Mouse (Mus musculus): ENCODE data around the gene Maml3. TPM values are rescaled to one million over a fixed set of nuclear protein-coding genes. Genes with fewer than 3 reads are reported as not detected.

Maml3 gene
- polyA plus RNA-seq, 1 experiment from 2014 or later = 8.2 TPM

GRCm38 (mm10) chr3:51841598-51841997, 263.3 kb downstream of the Maml3 start:
- H3K4me2 ChIP-seq = no peak overlapping the region
- no peaks in the 10 kb centered on the region for H3K36me3 ChIP-seq
- H3K27ac ChIP-seq = peak overlapping the region; percentile 69
- H3K4me1 ChIP-seq (replicated peaks) = peaks cover 17% of the 10 kb centered on the region
- no peak overlapping the region for H3K9ac ChIP-seq
- H3K4me3 ChIP-seq = no peak overlapping the region
- no peaks in the 10 kb centered on the region for H3K9me3 ChIP-seq
- H3K27me3 ChIP-seq = no peaks in the 10 kb centered on the region
- no peak; the same call in 1 of the 2 replicates for ATAC-seq (ENCODE audit: low FRiP score)
- 53% methylated on average over 12 of the region's 12 CpGs for WGBS

- no peak overlapping the region for H3K4me2 ChIP-seq
Measured at GRCm38 (mm10) chr3:51841177-51841576, 263.7 kb downstream of the Maml3 start.

GRCm38 (mm10) chr3:51840095-51840805, 264.6 kb downstream of the Maml3 start:
- no peak overlapping the region for H3K9ac ChIP-seq
- H3K27ac ChIP-seq = no peak overlapping the region
- H3K27me3 ChIP-seq = no peaks in the 10 kb centered on the region
- no peaks in the 10 kb centered on the region for H3K9me3 ChIP-seq
- no peaks in the 10 kb centered on the region for H3K36me3 ChIP-seq
- H3K4me1 ChIP-seq (replicated peaks) = peaks cover 17% of the 10 kb centered on the region
- ATAC-seq (ENCODE audit: low FRiP score) = no peak
- H3K4me2 ChIP-seq = no peak overlapping the region
- H3K4me3 ChIP-seq = no peak overlapping the region
- WGBS = 90% methylated on average over 13 of the region's 13 CpGs

More at GRCm38 (mm10) chr3:51841177-51841576, 263.7 kb downstream of the Maml3 start:
- Histone ChIP-seq H3K4me1 (replicated peaks) (peaks cover 17% of the 10 kb centered on the region), H3K27me3 (no peaks in the 10 kb centered on the region), H3K9me3 (no peaks in the 10 kb centered on the region), H3K36me3 (no peaks in the 10 kb centered on the region), H3K4me3 (no peak overlapping the region), H3K9ac (no peak overlapping the region), H3K27ac (peak overlapping the region; percentile 69)
- ATAC-seq (ENCODE audit: low FRiP score) = peak; percentile 30; the same call in 1 of the 2 replicates
- WGBS = 63% methylated on average over 6 of the region's 6 CpGs

GRCm38 (mm10) chr3:51839353-51839715, 265.5 kb downstream of the Maml3 start:
- H3K9me3 ChIP-seq = no peaks in the 10 kb centered on the region
- 78% methylated on average over 5 of the region's 5 CpGs for WGBS
- H3K4me3 ChIP-seq = no peak overlapping the region
- H3K9ac ChIP-seq = no peak overlapping the region
- ATAC-seq (ENCODE audit: low FRiP score) = no peak
- H3K4me1 ChIP-seq (replicated peaks) = peaks cover 17% of the 10 kb centered on the region
- no peaks in the 10 kb centered on the region for H3K27me3 ChIP-seq
- H3K4me2 ChIP-seq = no peak overlapping the region
- no peak overlapping the region; the same call in 1 of the 2 replicates for H3K27ac ChIP-seq
- no peaks in the 10 kb centered on the region for H3K36me3 ChIP-seq

- Histone ChIP-seq H3K9ac (no peak overlapping the region), H3K4me3 (no peak overlapping the region), H3K27me3 (no peaks in the 10 kb centered on the region), H3K27ac (peak overlapping the region; percentile 42; the same call in 1 of the 2 replicates), H3K9me3 (no peaks in the 10 kb centered on the region), H3K4me2 (no peak overlapping the region), H3K36me3 (no peaks in the 10 kb centered on the region), H3K4me1 (replicated peaks) (peaks cover 17% of the 10 kb centered on the region)
- no peak for ATAC-seq (ENCODE audit: low FRiP score)
- 75% methylated on average over 5 of the region's 5 CpGs for WGBS
Measured at GRCm38 (mm10) chr3:51838696-51839352, 266.1 kb downstream of the Maml3 start.

- peaks cover 21% of the 10 kb centered on the region for H3K4me1 ChIP-seq (replicated peaks)
- H3K4me3 ChIP-seq = no peak overlapping the region
- peak; percentile 61; the same call in 1 of the 2 replicates for ATAC-seq (ENCODE audit: low FRiP score)
- H3K36me3 ChIP-seq = no peaks in the 10 kb centered on the region
- H3K9me3 ChIP-seq = no peaks in the 10 kb centered on the region
- no peak overlapping the region for H3K9ac ChIP-seq
- WGBS = 37% methylated on average over 15 of the region's 15 CpGs
- H3K4me2 ChIP-seq = no peak overlapping the region
- H3K27ac ChIP-seq = peak overlapping the region; percentile 36
- no peaks in the 10 kb centered on the region for H3K27me3 ChIP-seq
Measured at GRCm38 (mm10) chr3:51832985-51833384, 271.9 kb downstream of the Maml3 start.

- ATAC-seq (ENCODE audit: low FRiP score) = no peak
- H3K9me3 ChIP-seq = no peaks in the 10 kb centered on the region
- peaks cover 22% of the 10 kb centered on the region for H3K4me1 ChIP-seq (replicated peaks)
- H3K9ac ChIP-seq = no peak overlapping the region
- WGBS = 91% methylated on average over 9 of the region's 9 CpGs
- no peak overlapping the region for H3K27ac ChIP-seq
- H3K4me2 ChIP-seq = no peak overlapping the region
- H3K4me3 ChIP-seq = no peak overlapping the region
- H3K36me3 ChIP-seq = no peaks in the 10 kb centered on the region
- H3K27me3 ChIP-seq = no peaks in the 10 kb centered on the region
Measured at GRCm38 (mm10) chr3:51830821-51831429, 274.0 kb downstream of the Maml3 start.

- Histone ChIP-seq H3K36me3 (no peaks in the 10 kb centered on the region), H3K27ac (peak overlapping the region; percentile 58), H3K4me1 (replicated peaks) (peaks cover 6% of the 10 kb centered on the region; the same call in 1 of the 2 replicates), H3K9me3 (no peaks in the 10 kb centered on the region), H3K27me3 (no peaks in the 10 kb centered on the region), H3K4me2 (no peak overlapping the region), H3K9ac (no peak overlapping the region), H3K4me3 (no peak overlapping the region)
- no peak for ATAC-seq (ENCODE audit: low FRiP score)
- WGBS = 68% methylated on average over 10 of the region's 10 CpGs
Measured at GRCm38 (mm10) chr3:51825530-51825929, 279.3 kb downstream of the Maml3 start.

GRCm38 (mm10) chr3:51824506-51824905, 280.4 kb downstream of the Maml3 start:
- no peaks in the 10 kb centered on the region for H3K36me3 ChIP-seq
- no peak overlapping the region for H3K4me3 ChIP-seq
- 88% methylated on average over 9 of the region's 9 CpGs for WGBS
- no peaks in the 10 kb centered on the region for H3K27me3 ChIP-seq
- H3K4me1 ChIP-seq (replicated peaks) = peaks cover 8% of the 10 kb centered on the region; the same call in 1 of the 2 replicates
- H3K9me3 ChIP-seq = no peaks in the 10 kb centered on the region
- H3K27ac ChIP-seq = peak overlapping the region; percentile 30
- H3K9ac ChIP-seq = no peak overlapping the region
- H3K4me2 ChIP-seq = no peak overlapping the region
- no peak for ATAC-seq (ENCODE audit: low FRiP score)

GRCm38 (mm10) chr3:51821551-51821950, 283.3 kb downstream of the Maml3 start:
- Histone ChIP-seq H3K4me3 (no peak overlapping the region), H3K4me2 (no peak overlapping the region), H3K9me3 (no peaks in the 10 kb centered on the region), H3K36me3 (no peaks in the 10 kb centered on the region), H3K27ac (no peak overlapping the region), H3K9ac (no peak overlapping the region), H3K4me1 (replicated peaks) (peaks cover 33% of the 10 kb centered on the region), H3K27me3 (no peaks in the 10 kb centered on the region)
- 86% methylated on average over 10 of the region's 10 CpGs for WGBS
- no peak for ATAC-seq (ENCODE audit: low FRiP score)

GRCm38 (mm10) chr3:51819109-51819508, 285.8 kb downstream of the Maml3 start:
- no peaks in the 10 kb centered on the region for H3K36me3 ChIP-seq
- H3K4me1 ChIP-seq (replicated peaks) = peaks cover 26% of the 10 kb centered on the region
- 0 out of 2 replicates have a peak overlapping the region, but pooled peaks have one; percentile 30 for H3K9ac ChIP-seq
- WGBS = 41% methylated on average over 7 of the region's 7 CpGs
- ATAC-seq (ENCODE audit: low FRiP score) = peak; percentile 53; the same call in 1 of the 2 replicates
- H3K27ac ChIP-seq = peak overlapping the region; percentile 82
- no peak overlapping the region for H3K4me3 ChIP-seq
- no peaks in the 10 kb centered on the region for H3K9me3 ChIP-seq
- H3K27me3 ChIP-seq = no peaks in the 10 kb centered on the region
- H3K4me2 ChIP-seq = no peak overlapping the region

- no peaks in the 10 kb centered on the region for H3K36me3 ChIP-seq
- H3K27me3 ChIP-seq = no peaks in the 10 kb centered on the region
- peak overlapping the region; percentile 35; the same call in 1 of the 2 replicates for H3K9ac ChIP-seq
- peaks cover 32% of the 10 kb centered on the region for H3K4me1 ChIP-seq (replicated peaks)
- no peaks in the 10 kb centered on the region for H3K9me3 ChIP-seq
- no peak overlapping the region for H3K4me3 ChIP-seq
- no peak for ATAC-seq (ENCODE audit: low FRiP score)
- peak overlapping the region; percentile 37 for H3K4me2 ChIP-seq
- peak overlapping the region; percentile 79 for H3K27ac ChIP-seq
- WGBS = 31% methylated on average over 15 of the region's 15 CpGs
Measured at GRCm38 (mm10) chr3:51817919-51818318, 287.0 kb downstream of the Maml3 start.

All from hindbrain, embryonic 13.5 days (tissue).